Mouse (Mus musculus): ENCODE measurements at regions not wholly inside any gene's neighbourhood (a gene's known extent, or its start where the extent isn't known, plus 50 kb on each side); places are given as distances from the start of the nearest gene placed in this dataset.

DNA sequence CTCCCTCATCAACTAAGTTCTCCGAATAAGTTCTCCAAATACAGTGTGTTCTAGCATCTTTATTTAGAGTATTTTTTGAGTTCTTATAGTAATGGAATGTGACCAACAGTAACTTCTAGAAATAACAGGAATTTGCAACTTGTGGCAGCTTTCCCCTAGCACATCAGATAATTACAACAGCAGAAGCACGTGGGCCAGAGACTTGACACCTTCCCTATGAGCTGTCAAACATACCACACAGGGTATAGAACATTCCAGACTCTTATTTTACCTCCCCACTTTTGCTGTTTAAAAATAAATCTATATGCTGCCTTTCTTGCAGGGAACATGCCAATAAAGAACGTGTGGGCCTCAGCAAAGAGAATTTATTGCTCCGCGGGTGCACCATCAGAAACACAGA lies 77.4 kb upstream of the Commd8 start:
- no peak for DNase-seq (ENCODE audit: low spot score in 2 of 2)

DNA sequence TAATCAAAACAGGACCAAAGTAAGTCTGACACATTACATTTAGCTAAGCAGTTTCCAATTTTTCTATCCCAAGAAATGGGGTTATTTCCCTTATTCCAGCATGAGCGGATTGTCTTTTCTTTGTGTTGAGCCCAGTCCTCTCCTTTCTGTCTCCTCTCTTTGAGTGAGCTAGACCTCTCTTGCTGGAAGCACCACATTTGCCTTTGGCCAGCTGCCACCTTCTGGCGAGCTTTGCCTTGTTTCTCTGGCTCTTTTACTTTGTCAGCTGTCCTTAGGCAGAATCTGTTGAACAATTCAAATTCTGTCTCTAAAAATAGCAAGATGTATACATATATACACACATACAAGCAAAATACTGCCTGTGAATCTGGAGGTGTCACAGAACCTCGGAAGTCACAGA lies 76.1 kb upstream of the Commd8 start:
- peak; percentile 32 to 65 for DNase-seq (ENCODE audit: low spot score in 2 of 2)

DNA sequence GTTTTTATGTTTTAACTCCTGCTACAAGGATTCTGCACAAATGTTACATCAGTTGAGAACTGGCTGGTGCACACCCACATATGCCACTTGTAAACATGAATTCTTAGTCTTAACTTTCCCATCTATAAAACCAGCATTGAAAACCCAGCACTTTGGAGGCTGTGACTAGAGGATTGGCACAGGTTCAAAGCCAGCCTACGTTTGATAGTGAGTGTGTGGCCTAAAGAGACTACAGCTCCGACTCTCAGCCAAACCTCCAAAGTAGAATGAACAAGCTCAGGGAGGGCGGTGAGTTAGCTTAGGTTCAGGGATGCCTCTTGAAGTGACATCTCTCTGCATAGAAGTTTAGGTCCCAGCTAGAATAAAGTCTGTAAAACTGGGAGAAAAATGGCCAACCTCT lies 75.0 kb upstream of the Commd8 start:
- DNase-seq (ENCODE audit: low spot score in 2 of 2): peak in 1 of 2 experiments; percentile 13

DNA sequence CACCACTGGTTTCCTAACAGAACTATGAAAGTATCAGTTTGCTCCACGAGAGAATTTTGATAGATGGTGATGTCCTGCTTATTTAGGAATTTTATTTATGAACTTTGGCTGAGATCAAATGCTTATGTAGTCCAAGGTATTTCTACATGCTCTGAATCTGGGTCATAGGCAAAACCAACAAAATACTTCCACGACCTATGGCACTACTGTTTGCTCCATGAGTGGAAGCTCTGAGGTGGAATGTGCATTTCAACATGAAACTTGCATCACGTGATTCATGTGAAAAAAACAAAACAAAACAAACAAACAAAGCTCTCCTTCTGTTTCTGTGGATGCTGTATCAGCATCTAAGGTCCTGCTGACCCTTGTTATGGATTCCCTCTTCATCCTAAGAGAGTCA lies 73.5 kb upstream of the Commd8 start:
- DNase-seq (ENCODE audit: low spot score in 2 of 2): no peak

DNA sequence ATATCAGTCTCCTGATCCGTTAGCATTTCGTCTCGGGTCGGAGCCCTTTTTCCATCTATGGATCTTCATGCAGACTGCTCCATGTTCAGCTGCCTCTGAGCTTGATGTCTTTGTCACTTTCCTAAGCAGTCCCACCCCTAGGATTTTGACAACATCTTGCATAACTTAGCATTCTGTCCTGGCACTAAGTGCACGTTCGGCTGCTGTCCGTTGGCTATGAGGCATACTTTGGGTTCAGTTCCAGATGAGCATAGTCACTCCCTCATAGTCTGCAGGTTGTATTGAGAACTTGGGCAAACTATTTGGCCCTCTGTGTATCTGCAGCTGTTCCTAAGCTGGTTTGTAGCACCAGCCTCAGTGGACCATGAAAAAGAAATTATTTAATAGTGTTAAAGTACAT lies 72.3 kb upstream of the Commd8 start:
- no peak for DNase-seq (ENCODE audit: low spot score in 2 of 2)

DNA sequence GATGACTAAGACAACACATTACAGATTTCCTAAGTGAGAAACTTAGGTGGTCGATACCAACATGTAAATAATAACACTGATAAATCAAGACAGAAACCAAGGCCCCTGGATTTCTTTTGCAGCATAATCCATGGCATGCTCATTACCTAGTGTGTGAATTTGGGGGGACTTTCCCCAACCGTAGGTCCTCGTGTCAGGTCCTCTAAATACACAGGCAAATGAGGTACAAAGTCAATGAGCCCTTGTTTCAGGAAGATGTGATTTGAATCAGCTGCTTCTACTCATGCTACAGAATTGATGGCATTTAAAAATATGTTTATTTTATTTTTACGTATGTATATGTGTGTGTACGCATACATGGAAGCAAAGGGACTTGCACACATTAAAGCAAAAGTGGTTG lies 59.0 kb upstream of the Commd8 start:
- no peak for DNase-seq (ENCODE audit: low spot score in 2 of 2)

DNA sequence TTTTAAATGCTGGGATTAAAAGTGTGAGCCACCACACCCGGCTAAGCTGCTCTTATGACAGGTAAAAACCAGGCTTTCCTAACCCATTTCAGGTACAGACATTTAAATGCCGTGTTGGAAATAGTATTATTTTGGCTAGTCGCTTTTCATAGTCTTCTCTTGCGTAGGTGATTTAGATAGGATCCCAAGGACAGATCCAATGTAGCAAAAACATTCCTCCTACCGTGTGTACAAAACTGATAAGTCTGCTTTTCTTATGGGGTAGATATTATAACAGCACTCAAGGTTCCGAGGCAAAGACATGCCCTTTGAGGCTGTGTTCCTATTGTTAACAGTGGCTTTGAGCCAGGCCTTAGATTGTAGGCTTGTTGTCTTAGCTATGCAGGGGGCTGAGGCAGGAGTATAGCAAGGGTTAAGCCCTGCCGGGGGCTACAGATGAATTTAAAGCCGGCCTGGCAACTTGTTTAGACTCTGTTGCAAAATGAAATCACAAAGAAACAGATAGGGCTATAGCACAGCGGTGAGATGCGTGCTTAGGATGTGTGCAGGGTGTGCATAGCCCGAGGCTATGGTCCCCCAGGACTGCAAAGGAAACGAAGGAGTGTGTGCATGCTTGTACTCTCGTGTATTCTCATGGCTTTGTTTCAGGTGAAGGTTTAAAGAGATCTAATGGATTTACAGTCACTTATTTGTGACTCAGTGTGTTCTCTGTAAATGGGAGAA lies 57.7 kb upstream of the Commd8 start:
- DNase-seq (ENCODE audit: low spot score in 2 of 2): no peak

DNA sequence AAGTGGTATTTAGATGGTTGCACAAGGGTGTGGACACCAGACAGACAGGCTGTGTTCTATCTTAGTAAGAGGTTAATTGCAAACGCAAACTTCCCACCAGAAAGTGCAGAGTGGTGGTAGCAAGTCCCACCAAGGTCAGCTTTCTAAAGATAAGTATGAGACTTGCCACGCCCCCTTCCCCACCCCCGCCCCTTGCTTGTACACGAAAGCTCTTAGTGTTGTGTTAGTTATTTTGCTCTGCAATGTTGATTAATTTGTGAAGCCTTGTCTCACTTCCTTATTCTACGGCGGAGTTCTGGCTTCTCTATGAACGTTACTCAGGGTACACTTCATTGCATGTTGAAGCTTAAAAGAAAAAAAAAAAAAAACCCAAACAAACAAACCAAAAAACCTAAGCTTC lies 57.1 kb upstream of the Commd8 start:
- DNase-seq (ENCODE audit: low spot score in 2 of 2): no peak

DNA sequence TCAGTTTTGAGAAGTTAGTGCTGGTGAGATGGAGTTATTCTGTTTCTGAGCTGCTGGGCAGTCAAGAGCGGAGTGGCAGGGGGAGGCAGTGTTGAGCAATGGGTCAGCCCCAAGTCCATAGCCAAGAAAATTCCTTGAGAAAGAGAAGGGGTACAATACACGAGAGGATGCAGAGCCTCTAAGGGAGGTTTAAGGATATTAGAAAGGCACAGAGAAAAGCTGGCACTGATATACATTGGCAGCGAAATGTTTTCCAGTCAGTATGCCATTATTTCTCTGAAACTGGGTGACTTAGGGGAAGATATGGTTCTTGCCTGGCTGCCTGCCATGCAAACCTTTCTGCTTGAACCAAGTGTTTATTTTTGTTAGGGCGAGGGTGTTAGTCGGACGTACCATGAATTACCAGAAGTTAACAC lies 56.6 kb upstream of the Commd8 start:
- no peak for DNase-seq (ENCODE audit: low spot score in 2 of 2)

DNA sequence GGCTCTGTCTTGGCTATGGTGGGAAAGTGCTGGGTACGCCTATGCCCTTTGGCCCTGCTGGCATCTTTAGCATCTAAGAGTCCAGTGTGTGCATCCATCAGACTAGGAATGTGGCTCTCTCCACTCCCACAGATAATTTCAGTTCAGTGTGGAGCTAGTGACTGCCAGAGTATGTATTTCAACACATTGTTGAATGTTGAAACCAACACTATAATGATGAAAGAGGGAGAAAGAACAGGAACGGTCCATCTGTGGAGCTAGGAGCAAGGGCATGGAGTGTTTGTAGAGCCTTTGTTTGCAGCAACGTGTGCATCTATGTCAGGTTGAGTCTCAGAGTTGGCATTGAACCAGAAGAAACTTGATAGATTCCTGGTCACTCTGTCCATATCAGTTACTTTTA lies 54.9 kb upstream of the Commd8 start:
- no peak for DNase-seq (ENCODE audit: low spot score in 2 of 2)

DNA sequence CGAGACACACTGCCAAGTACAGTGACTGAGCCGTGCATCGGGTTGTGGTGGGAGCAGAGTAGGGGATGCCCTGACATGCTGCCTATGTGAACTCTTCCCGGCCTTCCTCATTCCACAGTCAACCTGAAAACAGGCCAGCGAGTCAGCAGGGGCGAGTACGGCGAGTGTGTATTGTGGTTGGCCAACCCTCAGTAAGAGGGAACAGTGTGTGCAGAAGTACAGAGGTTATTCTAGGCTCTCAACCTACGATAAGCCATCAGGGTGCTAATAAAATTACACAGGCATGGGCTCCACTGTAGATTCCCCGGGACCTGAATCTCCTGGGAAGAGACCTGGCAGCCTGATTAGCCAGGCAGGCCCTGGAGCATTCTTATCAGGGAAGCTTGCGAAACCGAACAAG lies 51.7 kb upstream of the Commd8 start:
- DNase-seq (ENCODE audit: low spot score in 2 of 2): no peak

DNA sequence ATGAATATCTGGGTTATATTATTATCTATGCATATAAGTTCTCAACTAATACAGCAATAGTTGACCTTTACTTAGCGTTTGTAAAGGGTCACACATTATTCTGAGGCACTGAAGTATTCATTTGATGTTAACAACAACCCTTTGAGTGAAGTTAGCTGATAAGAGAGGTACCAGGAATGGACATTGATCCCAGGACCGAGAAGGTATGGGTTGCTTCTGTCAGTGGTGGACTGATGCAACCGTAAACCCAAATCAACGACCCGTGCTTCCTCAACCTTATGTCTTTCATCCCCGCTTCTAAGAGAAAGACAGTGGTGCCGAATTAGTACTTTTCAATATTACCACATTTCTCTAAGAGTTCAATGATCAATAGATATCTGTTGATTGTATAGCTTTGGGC lies 51.3 kb upstream of the Commd8 start:
- no peak for DNase-seq (ENCODE audit: low spot score in 2 of 2)
